Mouse (Mus musculus): ENCODE data around the gene Csde1. TPM values are rescaled to one million over a fixed set of nuclear protein-coding genes. Genes with fewer than 3 reads are reported as not detected.

The Csde1 gene
- polyA plus RNA-seq (2014; fragmentation: Illumina TruSeq; extraction: RNeasy Lipid Tissue Mini Kit (QIAGEN cat#74804)) = 826 TPM

GRCm38 (mm10) chr3:103020249-103020942 lies at the start of gene Csde1:
Gene Csde1 (plus strand): TSS chr3:103020426.

GRCm38 (mm10) chr3:102995605-102996321 lies 24.5 kb upstream of the Csde1 start, which contains the start of gene Sike1:
Gene Sike1 (plus strand): TSS chr3:102995708.

DNA sequence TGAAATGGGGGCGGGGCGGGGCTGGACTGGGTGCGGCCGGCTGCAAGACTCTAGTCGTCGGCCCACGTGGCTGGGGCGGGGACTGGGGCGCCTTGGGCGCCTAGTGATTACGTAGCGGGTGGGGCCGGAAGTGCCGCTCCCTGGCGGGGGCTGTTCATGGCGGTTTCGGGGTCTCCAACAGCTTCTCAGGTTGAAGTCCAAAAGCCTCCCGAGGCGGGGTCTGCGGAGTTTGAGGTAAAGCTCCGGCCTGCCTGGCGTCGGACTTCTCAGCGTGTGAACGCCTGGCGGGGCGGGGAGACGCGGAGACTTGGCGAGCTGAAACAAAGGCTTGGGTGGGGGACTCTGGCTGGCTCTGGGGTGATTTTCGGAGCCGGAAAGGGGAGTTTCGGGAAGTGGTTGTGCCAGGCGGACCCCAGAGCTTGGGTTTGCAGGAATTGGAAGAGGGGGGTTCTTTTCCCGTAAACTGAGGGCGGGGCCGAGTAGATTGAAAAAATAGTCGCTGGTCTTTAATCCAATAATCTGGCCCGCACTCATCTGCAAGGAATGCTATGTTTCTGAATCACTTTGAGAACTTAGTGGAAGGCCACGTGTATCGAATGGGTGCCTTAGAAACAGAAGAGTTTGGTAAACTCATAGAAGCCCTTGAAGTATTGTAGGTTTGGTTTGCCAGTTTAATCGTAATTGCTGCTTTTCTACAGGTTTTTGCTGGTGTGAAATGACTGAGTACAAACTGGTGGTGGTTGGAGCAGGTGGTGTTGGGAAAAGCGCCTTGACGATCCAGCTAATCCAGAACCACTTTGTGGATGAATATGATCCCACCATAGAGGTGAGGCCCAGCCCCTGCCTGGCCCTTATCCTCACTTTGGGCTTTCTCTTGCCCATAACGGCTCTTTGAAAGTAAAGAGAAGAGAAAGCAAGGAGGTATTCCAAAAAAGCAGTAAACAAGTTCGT lies 38.3 kb downstream of the Csde1 start, which contains the start of gene Nras:
Gene Nras, plus strand, starts transcription at position 79 of the 951 bp plus-strand sequence.

DNA sequence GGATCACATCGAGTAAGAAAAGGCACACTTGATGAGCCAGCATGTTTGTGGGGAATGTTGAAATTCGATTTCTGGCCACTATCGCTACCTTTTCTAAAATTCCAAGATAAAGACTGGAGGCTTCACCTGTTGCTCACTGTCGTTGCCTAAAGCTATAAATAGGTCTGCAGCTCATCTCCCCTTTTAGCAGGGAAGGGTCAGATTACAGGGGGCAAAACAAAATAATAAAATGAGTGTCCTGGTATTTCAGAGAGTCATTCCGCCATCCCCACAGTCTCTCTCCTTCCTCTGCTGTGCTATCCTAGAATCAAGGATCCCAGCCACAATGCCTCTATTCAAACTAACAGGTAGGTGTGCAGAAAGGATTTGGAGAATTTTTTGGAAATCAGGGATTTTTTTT lies 53.5 kb downstream of the Csde1 start, which contains the start of gene Ampd1:
Gene Ampd1, plus strand, starts transcription at position 244 of the 400 bp plus-strand sequence.

GRCm38 (mm10) chr3:103102454-103103390 lies 82.5 kb downstream of the Csde1 start, which contains the start of gene Dennd2c:
Gene Dennd2c (plus strand): TSS chr3:103102604.

Other genes with a start within 250 kb of the Csde1 start
- gene Tshb, start 237.7 kb upstream of the Csde1 start, polyA plus RNA-seq (2014; fragmentation: Illumina TruSeq; extraction: RNeasy Lipid Tissue Mini Kit (QIAGEN cat#74804)) = not detected
- 3.0 TPM for gene Sycp1, start 84.3 kb upstream of the Csde1 start, polyA plus RNA-seq (2014; fragmentation: Illumina TruSeq; extraction: RNeasy Lipid Tissue Mini Kit (QIAGEN cat#74804))
- gene Nr1h5, start 56.3 kb upstream of the Csde1 start, polyA plus RNA-seq (2014; fragmentation: Illumina TruSeq; extraction: RNeasy Lipid Tissue Mini Kit (QIAGEN cat#74804)) = not detected
- gene Sike1, start 24.7 kb upstream of the Csde1 start, polyA plus RNA-seq (2014; fragmentation: Illumina TruSeq; extraction: RNeasy Lipid Tissue Mini Kit (QIAGEN cat#74804)) = 66.5 TPM
- gene Nras, start 37.9 kb downstream of the Csde1 start, polyA plus RNA-seq (2014; fragmentation: Illumina TruSeq; extraction: RNeasy Lipid Tissue Mini Kit (QIAGEN cat#74804)) = 78.1 TPM
- gene Ampd1, start 53.6 kb downstream of the Csde1 start, polyA plus RNA-seq (2014; fragmentation: Illumina TruSeq; extraction: RNeasy Lipid Tissue Mini Kit (QIAGEN cat#74804)) = not detected
- gene Dennd2c, start 82.2 kb downstream of the Csde1 start, polyA plus RNA-seq (2014; fragmentation: Illumina TruSeq; extraction: RNeasy Lipid Tissue Mini Kit (QIAGEN cat#74804)) = 7.1 TPM
- 119 TPM for gene Bcas2, start 151.2 kb downstream of the Csde1 start, polyA plus RNA-seq (2014; fragmentation: Illumina TruSeq; extraction: RNeasy Lipid Tissue Mini Kit (QIAGEN cat#74804))